Mouse (Mus musculus): ENCODE data around the gene Ttll12.

DNA sequence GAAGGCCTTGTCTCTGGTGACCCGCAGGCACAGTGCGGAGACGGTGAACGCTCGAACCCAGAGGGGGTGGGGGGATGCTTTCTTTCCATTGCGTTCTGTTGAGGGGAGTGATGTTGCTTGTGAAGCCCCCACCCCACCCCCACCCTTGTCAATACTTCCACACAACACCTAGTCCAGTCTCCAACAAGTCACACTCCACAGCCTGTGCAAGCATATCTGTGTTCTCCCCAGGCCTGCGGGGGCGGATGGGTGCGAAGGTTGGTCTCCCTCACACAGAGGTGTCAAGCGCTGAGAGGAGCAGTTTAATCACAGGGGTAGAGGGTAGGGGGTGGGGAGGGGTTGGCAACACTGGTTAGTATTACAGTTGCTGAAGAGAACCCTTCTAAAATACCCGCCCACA, 11.3 kb upstream of the Ttll12 start:
- TF ChIP-seq ZKSCAN1 (IDR thresholded peaks at IDR 0.05; ENCODE audit: borderline replicate concordance, low read depth, low read length) (no peak), CTCF (conservative IDR thresholded peaks at IDR 0.05 in 1 of 2, IDR thresholded peaks at IDR 0.05 in 1 of 2; ENCODE audit: low read depth in 2 of 2, low read length in 2 of 2) (no peak), POLR2A (IDR thresholded peaks at IDR 0.05; ENCODE audit: low read depth, low read length) (no peak), TCF12 (IDR thresholded peaks at IDR 0.05; ENCODE audit: low read depth, low read length) (no peak), JUND (conservative IDR thresholded peaks at IDR 0.05; ENCODE audit: low read depth, low read length) (no peak), ZC3H11A (IDR thresholded peaks at IDR 0.05; ENCODE audit: low read depth, low read length) (no peak)
